Mouse (Mus musculus) spleen, adult 2 months (tissue): ENCODE data around the gene Mboat2.

Experiments
- CTCF ChIP-seq: fragments of 200-500 bp; IDR thresholded peaks from 2 replicates; pipeline ENCODE4 v1.5.1; 2011; ENCODE audit warnings: mild to moderate bottlenecking, inconsistent platforms; ENCODE audit not compliant: insufficient read depth, insufficient read length, insufficient replicate concordance; ENCODE audit errors: extremely low read depth
- POLR2A ChIP-seq: fragments of 200-500 bp; IDR thresholded peaks from 2 replicates; pipeline ENCODE4 v1.6.1; 2011; ENCODE audit warnings: low read depth, low read length, inconsistent platforms

DNA sequence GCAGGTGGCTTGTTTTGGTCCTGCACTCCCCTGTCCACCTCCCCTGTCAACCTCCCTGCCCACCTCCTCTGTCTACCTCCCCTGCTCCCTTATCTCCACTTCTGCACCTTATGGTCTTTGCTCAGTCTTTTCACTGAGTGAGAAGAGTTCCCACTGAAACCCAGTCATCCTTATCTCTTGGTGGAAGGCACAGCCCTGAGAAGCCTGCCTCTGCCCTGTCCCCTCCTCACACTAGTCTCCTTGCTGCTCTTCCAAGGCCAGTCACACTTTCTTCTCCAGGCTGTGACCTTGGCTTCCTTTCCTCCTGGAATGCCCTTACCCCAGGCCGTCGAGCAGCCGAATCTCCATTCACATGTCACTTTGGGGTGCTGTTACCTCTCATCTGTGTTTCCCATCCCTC, 100.1 kb downstream of the Mboat2 start:
- no peak for TF ChIP-seq CTCF
- TF ChIP-seq POLR2A, result no peak
